Mouse (Mus musculus) C2C12 (cell line): Measurements from ENCODE around the gene Olfr825.
"Not testable (repeated sequence)": the region's sequence is repeated elsewhere in the genome, so short reads cannot be mapped to it uniquely, and the experiment has no call there.

ENCODE experiments used
- CEBPB ChIP-seq: IDR thresholded peaks from one replicate; pipeline ENCODE4 v1.6.1; 2011; ENCODE audit warnings: low read depth, mild to moderate bottlenecking, control low read depth, moderate library complexity
- CTCF ChIP-seq: IDR thresholded peaks from one replicate; pipeline ENCODE4 v1.5.1; 2011; ENCODE audit not compliant: control insufficient read depth, insufficient read depth, insufficient read length
- FOSL1 ChIP-seq: IDR thresholded peaks from one replicate; pipeline ENCODE4 v1.8.0; 2011; ENCODE audit warnings: mild to moderate bottlenecking, low read length; ENCODE audit not compliant: poor library complexity, insufficient read depth, severe bottlenecking
- MAX ChIP-seq: IDR thresholded peaks from one replicate; pipeline ENCODE4 v1.6.1; 2011; ENCODE audit warnings: mild to moderate bottlenecking, control low read depth
- MYOD1 ChIP-seq: IDR thresholded peaks from one replicate; pipeline ENCODE4 v1.6.1; 2011; ENCODE audit warnings: low read depth; ENCODE audit not compliant: control insufficient read depth, insufficient read length
- MYOG ChIP-seq: IDR thresholded peaks from one replicate; pipeline ENCODE4 v1.6.1; 2011; ENCODE audit not compliant: control insufficient read depth, insufficient read length; ENCODE audit errors: extremely low read depth
- USF1 ChIP-seq: IDR thresholded peaks from one replicate; pipeline ENCODE4 v1.6.1; 2011; ENCODE audit warnings: low read depth, mild to moderate bottlenecking, control low read depth, moderate library complexity

DNA sequence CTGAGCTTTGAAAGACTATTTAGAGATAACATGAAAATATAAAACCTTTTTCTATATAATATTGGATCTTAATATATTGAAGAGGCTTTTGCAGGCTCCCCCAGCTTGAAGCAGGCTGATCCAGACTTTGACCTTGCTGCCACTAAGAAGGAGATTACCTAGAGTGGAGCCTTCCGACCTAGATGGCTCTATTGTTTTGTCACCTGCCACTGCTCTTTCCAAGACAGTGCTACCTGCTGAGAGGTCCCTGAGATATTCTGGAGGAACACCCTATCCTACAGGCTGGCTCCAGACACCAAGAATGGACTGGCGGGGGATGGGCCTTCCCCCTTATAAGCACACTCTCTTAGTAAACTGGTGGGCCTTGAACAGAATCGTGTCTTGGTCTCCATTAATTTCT lies 50.5 kb downstream of the Olfr825 start:
- not testable (repeated sequence) for TF ChIP-seq MAX, CTCF, MYOD1, USF1, FOSL1, CEBPB, MYOG
